Mouse (Mus musculus) stomach, embryonic 15.5 days (tissue): ENCODE measurements at regions not wholly inside any gene's neighbourhood (a gene's known extent, or its start where the extent isn't known, plus 50 kb on each side); places are given as distances from the start of the nearest gene placed in this dataset.

Experiments used
- ATAC-seq: fragments of 200-750 bp; cut with Nextera tagmentation; 2 replicates; pipeline ENCODE4 v1.8.0; 2017; ENCODE audit warnings: low read depth, moderate number of reproducible peaks, moderate TSS enrichment; ENCODE audit not compliant: insufficient read depth, low FRiP score
- H3K27ac ChIP-seq: fragments of 300-500 bp; sonication (generic); 2 replicates; pipeline ENCODE4 v1.5.1; 2015; ENCODE audit warnings: mild to moderate bottlenecking, inconsistent platforms
- H3K27me3 ChIP-seq: fragments of 300-500 bp; sonication (generic); replicated peaks from 2 replicates; pipeline ENCODE4 v1.6.1; 2015; ENCODE audit warnings: inconsistent platforms
- H3K36me3 ChIP-seq: fragments of 300-500 bp; sonication (generic); 2 replicates; pipeline ENCODE4 v1.6.1; 2015; ENCODE audit warnings: inconsistent platforms
- H3K4me1 ChIP-seq: fragments of 300-500 bp; sonication (generic); 2 replicates; pipeline ENCODE4 v1.6.1; 2015; ENCODE audit warnings: inconsistent platforms
- H3K4me2 ChIP-seq: fragments of 300-500 bp; sonication (generic); 2 replicates; pipeline ENCODE4 v1.6.1; 2015; ENCODE audit warnings: mild to moderate bottlenecking, inconsistent platforms
- H3K4me3 ChIP-seq: fragments of 300-500 bp; sonication (generic); replicated peaks from 2 replicates; pipeline ENCODE4 v1.5.1; 2015; ENCODE audit warnings: inconsistent platforms
- H3K9ac ChIP-seq: fragments of 300-500 bp; sonication (generic); 2 replicates; pipeline ENCODE4 v1.6.1; 2015; ENCODE audit warnings: inconsistent platforms
- H3K9me3 ChIP-seq: fragments of 300-500 bp; sonication (generic); 2 replicates; pipeline ENCODE4 v1.6.1; 2016; ENCODE audit warnings: inconsistent platforms
- WGBS: fragments of 180-500 bp; shearing (Covaris S2); methylation state at CpG from one replicate; pipeline ENCODE4 v1.1.7; 2015; 5-methylcytosine and 5-hydroxymethylcytosine counted together

DNA sequence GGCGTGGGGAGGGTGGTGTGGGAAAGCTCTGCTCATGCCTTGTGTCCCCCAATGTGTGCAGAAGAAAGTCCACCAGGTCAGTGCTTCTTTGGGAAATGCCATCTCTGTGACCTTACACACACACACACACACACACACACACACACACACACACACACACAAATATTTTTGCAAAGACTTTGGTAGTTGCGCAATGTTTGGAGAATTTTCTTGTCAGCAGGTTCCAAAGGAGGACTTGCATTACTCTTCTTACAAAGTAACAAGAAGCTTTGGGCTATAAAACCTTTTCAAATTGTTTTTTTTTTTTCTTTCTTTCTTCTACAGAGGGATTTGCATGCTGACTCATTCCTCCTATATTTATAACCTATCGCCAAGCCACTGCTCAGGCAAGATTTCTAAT is 59.1 kb upstream of the Npvf start:
- Histone ChIP-seq H3K4me1 (no peaks in the 10 kb centered on the region), H3K9ac (no peak overlapping the region), H3K27me3 (no peaks in the 10 kb centered on the region), H3K36me3 (no peaks in the 10 kb centered on the region), H3K4me2 (no peak overlapping the region), H3K9me3 (no peaks in the 10 kb centered on the region), H3K4me3 (no peak overlapping the region), H3K27ac (no peak overlapping the region)
- WGBS, result 83% methylated on average over 3 of the region's 3 CpGs
- ATAC-seq, result no peak

DNA sequence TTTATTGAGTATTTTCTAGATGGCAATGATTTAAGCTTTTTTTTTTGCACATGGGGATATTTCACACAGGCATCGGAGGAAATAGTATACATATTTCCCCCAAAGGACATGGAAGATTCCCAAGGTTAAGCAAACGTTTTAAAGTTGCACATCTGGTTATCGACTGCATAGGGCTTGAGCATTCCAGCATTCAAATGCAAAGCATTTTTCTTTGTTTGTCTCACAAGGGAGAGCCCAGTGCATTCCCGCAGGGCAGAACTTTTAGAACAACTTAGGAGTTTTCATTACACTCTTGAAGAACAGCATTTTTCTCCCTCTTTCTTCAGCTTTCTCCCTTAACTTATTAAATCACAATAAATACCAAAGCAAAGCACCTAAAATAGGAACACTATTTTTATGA is 64.4 kb upstream of the Npvf start:
- Histone ChIP-seq H3K9me3 (no peaks in the 10 kb centered on the region), H3K36me3 (no peaks in the 10 kb centered on the region), H3K4me2 (no peak overlapping the region), H3K27ac (no peak overlapping the region), H3K4me1 (no peaks in the 10 kb centered on the region), H3K9ac (no peak overlapping the region), H3K27me3 (no peaks in the 10 kb centered on the region), H3K4me3 (no peak overlapping the region)
- 26% methylated on average over 4 of the region's 4 CpGs for WGBS
- ATAC-seq, result no peak

- 59% methylated on average over 4 of the region's 4 CpGs for WGBS
- no peak overlapping the region for H3K4me3 ChIP-seq
- H3K4me1 ChIP-seq, result no peaks in the 10 kb centered on the region
- H3K9ac ChIP-seq, result no peak overlapping the region
- H3K36me3 ChIP-seq, result no peaks in the 10 kb centered on the region
- ATAC-seq, result no peak
- H3K9me3 ChIP-seq, result no peaks in the 10 kb centered on the region
- no peak overlapping the region for H3K27ac ChIP-seq
- H3K4me2 ChIP-seq, result no peak overlapping the region
- no peaks in the 10 kb centered on the region for H3K27me3 ChIP-seq
These were observed 66.1 kb upstream of the Npvf start for GRCm38 (mm10) chr6:50720346-50720745.

DNA sequence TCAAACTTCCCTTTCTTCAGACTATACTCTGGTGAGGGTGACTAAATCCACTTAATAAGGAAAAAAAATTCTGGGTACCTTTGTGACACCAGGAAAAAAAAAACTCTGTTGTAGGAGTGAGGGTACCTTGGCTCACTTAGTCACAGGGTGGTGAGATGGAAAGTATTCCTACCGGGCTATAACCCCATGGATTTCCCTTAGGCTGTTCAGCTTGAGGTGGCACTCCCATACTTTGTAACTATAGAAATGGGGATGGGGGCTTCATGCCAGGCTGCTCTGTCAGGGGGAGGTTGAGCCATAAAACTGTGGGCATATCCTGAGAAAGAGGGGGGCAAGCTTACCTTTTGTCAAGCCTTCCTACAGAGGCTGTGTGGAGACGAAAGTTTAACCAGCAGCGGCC is 71.4 kb upstream of the Npvf start:
- no peaks in the 10 kb centered on the region for H3K36me3 ChIP-seq
- ATAC-seq, result no peak
- no peak overlapping the region for H3K4me2 ChIP-seq
- H3K27me3 ChIP-seq, result no peaks in the 10 kb centered on the region
- H3K9ac ChIP-seq, result no peak overlapping the region
- WGBS, result 68% methylated on average over 3 of the region's 3 CpGs
- H3K9me3 ChIP-seq, result no peaks in the 10 kb centered on the region
- H3K4me3 ChIP-seq, result no peak overlapping the region
- H3K27ac ChIP-seq, result no peak overlapping the region
- H3K4me1 ChIP-seq, result no peaks in the 10 kb centered on the region

DNA sequence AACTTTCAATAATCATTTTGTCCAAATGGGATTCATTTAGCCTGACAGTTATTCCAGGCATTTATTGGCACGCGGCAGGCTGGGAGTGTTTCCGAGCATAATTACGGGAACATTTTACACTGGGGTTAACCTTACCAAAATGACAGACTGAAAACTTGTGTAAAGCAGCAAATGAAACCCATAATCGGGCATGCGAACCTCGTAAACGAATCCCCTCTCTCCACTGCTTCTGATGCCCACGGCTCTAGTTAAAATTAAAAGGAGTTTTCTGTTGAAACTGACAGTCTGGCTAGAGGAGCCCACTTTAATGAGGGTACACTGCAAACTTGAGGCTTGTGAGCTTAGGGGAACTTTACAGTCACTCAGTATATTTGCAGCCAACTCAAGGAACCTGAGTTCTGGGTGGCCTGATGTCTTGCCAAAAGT is 71.9 kb upstream of the Npvf start:
- Histone ChIP-seq H3K9ac (no peak overlapping the region), H3K4me2 (no peak overlapping the region), H3K4me3 (no peak overlapping the region), H3K27me3 (no peaks in the 10 kb centered on the region), H3K4me1 (0 out of 2 replicates have a peak, but pooled peaks cover 3% of the 10 kb centered on the region), H3K27ac (no peak overlapping the region), H3K36me3 (no peaks in the 10 kb centered on the region), H3K9me3 (no peaks in the 10 kb centered on the region)
- 58% methylated on average over 9 of the region's 9 CpGs for WGBS
- no peak for ATAC-seq

GRCm38 (mm10) chr6:50730744-50731718 is 76.8 kb upstream of the Npvf start:
- Histone ChIP-seq H3K4me1 (0 out of 2 replicates have a peak, but pooled peaks cover 3% of the 10 kb centered on the region), H3K4me2 (no peak overlapping the region), H3K4me3 (no peak overlapping the region), H3K27me3 (no peaks in the 10 kb centered on the region), H3K9me3 (no peaks in the 10 kb centered on the region), H3K9ac (no peak overlapping the region), H3K36me3 (no peaks in the 10 kb centered on the region), H3K27ac (no peak overlapping the region; the same call in 1 of the 2 replicates)
- WGBS, result 41% methylated on average over 14 of the region's 14 CpGs
- no peak for ATAC-seq

DNA sequence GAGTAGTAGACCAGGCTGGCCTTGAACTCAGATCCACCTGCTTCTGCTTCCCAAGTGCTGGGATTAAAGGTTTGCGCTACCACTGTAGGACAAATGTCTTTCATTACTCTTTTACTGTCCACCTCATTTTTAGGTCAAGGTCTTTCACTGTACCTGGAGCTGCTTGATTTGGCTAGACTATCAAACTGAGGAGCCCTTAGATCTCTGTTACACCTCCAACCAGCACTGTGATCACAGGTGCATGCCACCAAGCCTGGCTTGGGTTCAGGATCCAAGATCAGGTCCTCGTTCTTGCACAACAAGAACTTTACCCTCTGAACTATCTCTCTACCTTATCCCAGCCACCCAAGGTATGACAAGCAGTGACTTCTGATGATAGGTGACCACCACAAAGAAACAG is 80.5 kb upstream of the Npvf start:
- Histone ChIP-seq H3K4me3 (no peak overlapping the region), H3K27ac (no peak overlapping the region), H3K9me3 (no peaks in the 10 kb centered on the region), H3K4me2 (no peak overlapping the region), H3K27me3 (no peaks in the 10 kb centered on the region), H3K9ac (no peak overlapping the region), H3K36me3 (no peaks in the 10 kb centered on the region), H3K4me1 (0 out of 2 replicates have a peak, but pooled peaks cover 3% of the 10 kb centered on the region)
- no peak for ATAC-seq
- 84% methylated on average over 2 of the region's 2 CpGs for WGBS

- Histone ChIP-seq H3K27ac (no peak overlapping the region), H3K4me2 (no peak overlapping the region), H3K4me1 (0 out of 2 replicates have a peak, but pooled peaks cover 3% of the 10 kb centered on the region), H3K9me3 (no peaks in the 10 kb centered on the region), H3K9ac (no peak overlapping the region), H3K36me3 (no peaks in the 10 kb centered on the region), H3K4me3 (no peak overlapping the region), H3K27me3 (no peaks in the 10 kb centered on the region)
- ATAC-seq, result no peak
- WGBS, result 46% methylated on average over 2 of the region's 2 CpGs
These were observed 81.6 kb upstream of the Npvf start for GRCm38 (mm10) chr6:50735825-50736224.

GRCm38 (mm10) chr6:50742009-50742408 is 87.8 kb upstream of the Npvf start:
- Histone ChIP-seq H3K4me1 (0 out of 2 replicates have a peak, but pooled peaks cover 3% of the 10 kb centered on the region), H3K9me3 (no peaks in the 10 kb centered on the region), H3K4me3 (no peak overlapping the region), H3K27ac (no peak overlapping the region), H3K36me3 (no peaks in the 10 kb centered on the region), H3K27me3 (no peaks in the 10 kb centered on the region), H3K9ac (no peak overlapping the region), H3K4me2 (no peak overlapping the region)
- ATAC-seq, result no peak
- 74% methylated on average over 4 of the region's 4 CpGs for WGBS

- Histone ChIP-seq H3K9ac (no peak overlapping the region), H3K9me3 (no peaks in the 10 kb centered on the region), H3K27me3 (no peaks in the 10 kb centered on the region), H3K36me3 (no peaks in the 10 kb centered on the region), H3K4me2 (no peak overlapping the region), H3K4me1 (0 out of 2 replicates have a peak, but pooled peaks cover 3% of the 10 kb centered on the region), H3K27ac (no peak overlapping the region), H3K4me3 (no peak overlapping the region)
- ATAC-seq, result no peak
- 40% methylated on average over 6 of the region's 6 CpGs for WGBS
These were observed 90.4 kb upstream of the Npvf start for GRCm38 (mm10) chr6:50744462-50745166.

- WGBS, result 81% methylated on average over 7 of the region's 7 CpGs
- Histone ChIP-seq H3K4me1 (no peaks in the 10 kb centered on the region), H3K9ac (no peak overlapping the region), H3K27me3 (no peaks in the 10 kb centered on the region), H3K27ac (no peak overlapping the region), H3K4me3 (no peak overlapping the region), H3K36me3 (no peaks in the 10 kb centered on the region), H3K9me3 (no peaks in the 10 kb centered on the region), H3K4me2 (no peak overlapping the region)
- no peak for ATAC-seq
These were observed 98.9 kb upstream of the Npvf start for GRCm38 (mm10) chr6:50753151-50753550.

GRCm38 (mm10) chr6:50754786-50755185 is 100.5 kb upstream of the Npvf start:
- no peak for ATAC-seq
- no peaks in the 10 kb centered on the region for H3K36me3 ChIP-seq
- WGBS, result 89% methylated on average over 12 of the region's 12 CpGs

More at GRCm38 (mm10) chr6:50754786-50755185, 100.5 kb upstream of the Npvf start:
- Histone ChIP-seq H3K4me3 (no peak overlapping the region), H3K4me1 (no peaks in the 10 kb centered on the region), H3K4me2 (no peak overlapping the region), H3K9ac (no peak overlapping the region), H3K9me3 (no peaks in the 10 kb centered on the region), H3K27ac (no peak overlapping the region), H3K27me3 (no peaks in the 10 kb centered on the region)
